Mouse (Mus musculus): Measurements from ENCODE around the gene Ccser1. TPM values are rescaled to one million over a fixed set of nuclear protein-coding genes. Genes with fewer than 3 reads are reported as not detected.
A peak's percentile ranks its signal among the peaks of the same experiment; 100 is the strongest.
"Not testable (repeated sequence)": the region's sequence is repeated elsewhere in the genome, so short reads cannot be mapped to it uniquely, and the experiment has no call there.

Gene Ccser1
- total RNA-seq, 2 experiments from 2014 or later, result 29.9 to 30.5 TPM

DNA sequence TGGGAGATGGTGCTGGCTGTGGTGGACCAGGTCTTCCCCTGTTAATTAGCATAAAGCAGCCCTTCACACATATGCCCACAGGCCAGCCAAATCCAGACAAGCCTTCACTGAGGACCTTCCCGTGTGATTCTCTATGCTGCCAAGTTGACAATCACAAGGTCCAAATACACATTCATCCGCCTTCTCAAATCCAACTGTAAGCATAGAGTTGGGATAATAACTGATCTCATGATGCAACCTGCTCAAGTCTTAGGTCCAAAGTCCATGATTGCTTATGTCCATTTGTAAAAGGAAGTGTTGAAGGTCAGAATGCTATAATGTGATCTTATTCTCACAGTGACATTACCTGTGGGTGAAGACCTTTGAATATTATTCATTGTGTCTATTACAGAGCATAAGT, 43.4 kb downstream of the Ccser1 start:
- no peak for DNase-seq (ENCODE audit: low spot score in 2 of 2)

DNA sequence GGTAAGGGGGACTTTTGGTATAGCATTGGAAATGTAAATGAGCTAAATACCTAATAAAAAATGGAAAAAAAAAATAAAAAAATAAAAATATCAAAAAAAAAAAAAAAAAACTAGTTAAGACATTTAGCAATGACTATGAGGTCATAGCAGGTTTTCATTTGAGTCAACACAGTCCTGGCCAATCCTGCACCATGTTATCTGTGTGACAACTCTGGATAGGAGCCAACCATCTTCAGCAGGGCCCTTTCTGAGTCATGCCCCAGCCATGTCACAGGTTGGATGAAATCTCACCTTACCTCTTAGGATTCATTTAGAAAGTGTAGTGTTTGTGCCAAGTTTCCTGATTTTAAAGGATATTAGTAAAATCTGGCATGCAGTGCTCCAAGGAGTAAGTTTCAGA, 45.2 kb downstream of the Ccser1 start:
- DNase-seq (ENCODE audit: low spot score in 2 of 2), result no peak

DNA sequence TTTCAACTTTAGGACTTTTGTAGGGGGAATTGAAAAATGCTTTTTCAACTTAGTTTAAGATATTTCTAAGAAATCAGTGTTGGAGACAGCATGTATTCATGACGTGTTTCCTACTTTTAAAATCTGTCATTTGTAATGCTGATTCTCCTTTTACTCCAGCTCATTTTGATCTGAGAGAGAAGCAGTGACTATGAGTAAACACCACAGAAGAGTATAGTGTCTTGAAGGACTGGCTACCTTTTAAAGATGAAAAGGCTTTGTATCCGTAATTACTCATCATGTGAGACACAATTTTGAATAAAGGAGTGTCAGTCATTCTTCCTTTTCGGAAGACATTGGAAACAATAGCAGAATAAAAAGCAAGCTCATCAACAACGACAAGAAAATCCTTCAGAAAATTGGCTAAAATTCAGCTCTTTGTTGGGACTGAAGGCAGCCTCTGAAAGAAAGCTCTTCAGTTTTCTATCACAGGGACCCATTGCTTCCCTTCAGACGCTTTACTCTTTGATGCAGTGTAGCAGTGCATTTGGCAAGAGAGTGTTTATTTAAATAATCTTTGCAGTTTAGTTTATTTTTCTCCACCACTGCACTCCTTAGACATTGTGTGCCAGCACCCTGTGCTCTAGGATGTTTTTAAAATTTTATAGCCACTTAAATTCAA, 50.1 kb downstream of the Ccser1 start:
- DNase-seq (ENCODE audit: low spot score in 2 of 2), result no peak

DNA sequence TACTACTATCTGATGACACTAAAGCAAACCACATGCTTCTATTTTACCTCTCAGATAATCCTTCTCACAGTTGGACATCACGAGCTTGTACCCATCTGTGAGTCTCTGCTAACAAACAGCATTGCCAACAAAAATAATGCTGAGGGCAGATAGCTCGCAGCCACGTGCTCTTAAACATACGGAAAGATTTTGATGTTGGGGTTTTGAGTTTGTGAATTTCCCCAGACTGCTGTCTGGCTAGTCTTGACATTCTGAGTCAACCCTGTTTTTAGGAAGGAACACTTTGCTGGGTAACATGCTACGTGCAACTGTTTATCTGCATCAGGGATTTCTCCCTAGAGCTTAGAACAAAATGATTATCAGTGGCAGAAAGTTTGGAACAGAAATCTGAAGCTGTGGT, 52.9 kb downstream of the Ccser1 start:
- DNase-seq (ENCODE audit: low spot score in 2 of 2), result no peak

DNA sequence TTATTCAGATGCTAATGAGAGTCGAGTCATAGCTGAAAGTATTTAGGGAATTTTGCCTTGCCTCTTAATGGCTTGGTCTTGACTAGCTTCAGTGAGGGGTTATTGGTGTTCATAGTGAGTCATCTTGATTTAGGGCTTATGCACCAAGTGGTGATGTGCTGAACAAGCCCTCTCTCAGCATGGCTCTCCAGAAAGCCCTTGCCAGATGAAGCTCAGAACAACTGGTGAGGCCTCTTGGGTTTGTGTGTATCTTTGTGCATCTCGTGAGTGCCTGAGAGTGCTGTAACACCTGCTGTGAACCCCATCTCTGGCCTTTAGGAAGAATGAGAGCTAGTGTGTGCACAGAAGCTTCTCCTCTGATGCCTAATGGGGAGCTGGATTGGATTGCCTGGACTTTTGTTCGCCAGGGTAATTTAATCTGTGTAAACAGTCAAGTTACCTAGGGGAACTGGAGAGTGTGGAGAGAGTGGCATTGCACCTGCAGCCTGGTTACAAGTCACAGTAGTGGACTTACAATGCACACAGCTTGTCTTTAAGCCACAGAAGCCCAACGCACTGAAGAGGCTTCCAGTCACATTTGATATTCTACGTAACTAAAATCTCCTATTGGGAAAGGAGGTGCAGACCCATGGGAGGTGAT, 53.5 kb downstream of the Ccser1 start:
- no peak for DNase-seq (ENCODE audit: low spot score in 2 of 2)

DNA sequence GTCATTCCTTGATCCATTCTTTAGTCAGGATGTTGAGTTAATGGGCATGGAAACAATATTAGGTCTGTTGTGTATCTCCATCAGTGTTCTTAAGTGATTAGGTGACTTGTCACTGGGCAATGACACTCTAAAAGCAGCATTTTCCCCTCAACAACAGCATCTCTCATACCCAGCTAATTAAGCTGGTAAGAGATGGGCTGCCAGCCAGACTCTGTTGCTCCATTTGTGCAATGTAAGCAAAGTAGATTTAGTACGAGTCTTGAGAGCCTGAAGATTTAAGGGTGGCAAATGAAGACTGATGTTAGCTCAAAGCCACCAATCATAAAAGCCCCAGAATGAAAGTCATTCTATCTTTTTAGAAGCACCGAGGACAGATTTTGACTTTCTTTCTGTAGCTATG, 60.5 kb downstream of the Ccser1 start:
- no peak for DNase-seq (ENCODE audit: low spot score in 2 of 2)

DNA sequence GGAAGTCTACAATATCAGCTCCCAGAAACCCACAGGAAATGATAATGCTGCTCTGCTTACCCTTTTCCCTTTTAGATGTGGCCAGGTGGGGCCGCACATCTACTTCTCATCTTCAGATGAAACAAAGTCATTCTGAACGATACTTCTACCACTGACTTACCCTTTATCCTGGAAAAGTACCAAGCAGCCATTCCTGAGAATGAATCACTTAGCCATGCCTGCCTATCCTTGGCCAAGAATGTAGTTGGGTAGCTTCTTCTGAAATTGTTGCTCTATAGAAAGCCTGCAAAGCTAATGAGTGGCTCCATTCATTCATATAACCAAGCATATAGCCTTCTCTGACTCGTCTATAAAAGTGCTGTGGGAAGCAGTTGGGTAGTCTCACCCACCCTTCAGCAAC, 62.4 kb downstream of the Ccser1 start:
- no peak for DNase-seq (ENCODE audit: low spot score in 2 of 2)

DNA sequence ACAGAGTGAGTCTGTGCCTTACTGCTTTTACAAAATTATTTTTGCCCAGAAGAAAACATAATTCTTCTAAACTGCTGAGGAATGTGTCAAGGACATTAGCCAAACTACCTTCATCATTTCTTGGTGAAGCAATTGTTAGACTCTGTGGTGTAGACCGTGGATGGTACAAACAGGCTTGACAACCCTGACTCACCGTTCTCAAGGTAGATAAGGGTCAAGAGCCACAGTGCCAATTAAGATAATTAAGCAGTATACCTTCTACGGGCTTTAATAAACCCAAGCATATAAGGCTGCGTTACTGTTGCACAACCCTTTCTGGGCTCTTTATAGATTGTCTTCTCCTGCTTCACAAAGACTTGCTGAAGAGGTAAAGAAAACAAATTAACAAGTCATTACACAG, 66.4 kb downstream of the Ccser1 start:
- no peak for DNase-seq (ENCODE audit: low spot score in 2 of 2)

DNA sequence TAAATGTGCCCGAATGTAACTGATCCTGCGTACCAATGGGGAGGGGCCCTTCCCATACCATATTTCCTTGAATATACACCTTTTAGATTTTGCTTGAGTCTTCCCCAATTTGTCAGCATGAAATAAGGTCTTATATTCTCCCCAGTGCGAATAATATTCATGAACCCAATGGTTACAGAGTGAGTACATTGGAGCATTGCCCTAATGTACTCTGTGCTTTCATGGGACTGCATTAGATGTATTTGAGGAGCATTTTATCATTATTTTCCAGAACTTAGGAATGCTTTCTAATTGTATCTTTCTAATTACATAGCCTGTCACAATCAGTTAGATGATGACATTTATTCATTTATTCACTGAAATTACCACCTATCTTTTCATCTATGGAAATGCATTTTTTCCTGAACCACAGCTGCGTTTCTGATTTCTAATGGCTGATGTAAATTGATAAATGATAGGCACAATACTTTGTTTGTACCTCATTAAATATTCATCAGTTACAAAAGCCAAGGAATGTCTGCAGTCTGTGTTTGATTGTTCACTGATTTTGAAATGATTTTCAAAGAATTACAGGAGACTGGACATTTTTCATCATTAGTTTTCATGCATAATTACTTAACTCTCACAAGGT, 67.8 kb downstream of the Ccser1 start:
- DNase-seq (ENCODE audit: low spot score in 2 of 2), result no peak

DNA sequence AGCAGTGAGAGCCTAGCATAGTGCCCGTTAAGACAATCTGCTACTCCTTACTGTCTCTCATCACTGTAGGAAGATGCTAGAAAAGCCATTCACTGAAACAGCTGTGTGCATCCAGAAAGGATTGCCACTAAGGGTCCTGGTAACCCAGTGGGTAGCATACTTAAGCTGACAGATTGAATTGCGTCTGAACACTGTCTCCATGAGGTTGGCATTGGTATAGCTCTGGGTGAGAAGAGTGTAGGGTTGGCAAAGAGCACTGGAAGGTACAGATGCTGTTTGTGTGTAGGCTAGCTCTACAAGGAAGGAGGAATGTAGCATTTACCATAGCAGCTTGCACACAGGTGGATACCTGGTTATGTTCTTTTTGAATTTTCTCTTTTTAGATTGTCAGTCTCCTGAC, 68.6 kb downstream of the Ccser1 start:
- peak in 1 of 2 experiments; percentile 25 for DNase-seq (ENCODE audit: low spot score in 2 of 2)

DNA sequence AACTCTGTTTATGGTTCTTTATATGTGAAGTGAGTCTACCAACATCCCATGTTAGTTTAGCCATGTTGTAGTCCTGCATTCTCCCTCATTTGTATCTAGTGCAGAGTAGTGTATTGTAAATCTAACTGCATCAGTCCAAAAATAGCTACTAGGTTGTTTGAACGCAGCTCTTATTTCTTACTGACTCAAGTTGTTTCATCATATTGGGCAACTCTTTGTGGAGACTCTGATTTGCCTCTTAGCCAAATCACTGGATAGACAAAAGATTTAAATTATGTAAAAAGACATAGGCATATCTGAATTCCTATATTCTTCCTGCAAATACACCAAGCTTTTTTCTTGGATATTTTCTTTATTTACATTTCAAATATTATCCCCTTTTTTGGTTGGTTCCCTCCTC, 71.1 kb downstream of the Ccser1 start:
- no peak for DNase-seq (ENCODE audit: low spot score in 2 of 2)

DNA sequence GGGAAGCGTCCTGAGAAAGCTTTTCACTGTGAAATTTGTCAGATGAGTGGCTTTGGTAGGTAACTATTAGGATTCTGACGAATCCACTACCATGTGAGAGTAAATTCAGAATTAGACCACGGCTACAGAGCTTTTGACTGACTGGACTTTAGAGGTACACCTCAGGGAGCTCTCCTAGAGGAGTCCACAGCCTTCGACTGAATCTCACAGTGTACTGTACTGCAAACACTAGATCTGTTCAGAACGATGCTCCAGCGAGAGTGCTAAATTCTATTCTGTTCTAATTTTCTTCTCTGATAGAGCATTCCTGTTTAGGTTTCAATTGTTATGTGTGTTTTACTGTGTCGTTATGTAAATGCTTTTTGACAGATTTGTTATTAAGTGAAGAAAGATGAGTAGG, 72.8 kb downstream of the Ccser1 start:
- DNase-seq (ENCODE audit: low spot score in 2 of 2), result no peak

DNA sequence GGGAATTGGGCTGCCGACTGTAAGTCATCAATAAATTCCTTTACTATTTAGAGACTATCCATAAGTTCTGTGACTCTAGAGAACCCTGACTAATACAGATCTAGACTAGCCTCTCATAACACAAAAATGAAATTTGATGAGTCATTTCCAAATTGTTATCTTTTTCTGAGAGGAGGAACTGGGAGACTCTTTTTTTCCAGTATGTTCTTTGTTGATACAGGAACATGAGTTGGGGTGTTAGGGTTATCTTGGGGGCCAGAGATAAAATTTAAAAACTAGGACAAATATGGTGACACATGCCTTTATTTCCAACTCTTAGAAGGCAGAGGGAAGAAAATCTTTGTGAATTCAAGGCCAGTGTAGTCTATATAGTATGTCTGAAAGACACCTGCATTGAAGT, 75.8 kb downstream of the Ccser1 start:
- DNase-seq (ENCODE audit: low spot score in 2 of 2), result not testable (repeated sequence)

DNA sequence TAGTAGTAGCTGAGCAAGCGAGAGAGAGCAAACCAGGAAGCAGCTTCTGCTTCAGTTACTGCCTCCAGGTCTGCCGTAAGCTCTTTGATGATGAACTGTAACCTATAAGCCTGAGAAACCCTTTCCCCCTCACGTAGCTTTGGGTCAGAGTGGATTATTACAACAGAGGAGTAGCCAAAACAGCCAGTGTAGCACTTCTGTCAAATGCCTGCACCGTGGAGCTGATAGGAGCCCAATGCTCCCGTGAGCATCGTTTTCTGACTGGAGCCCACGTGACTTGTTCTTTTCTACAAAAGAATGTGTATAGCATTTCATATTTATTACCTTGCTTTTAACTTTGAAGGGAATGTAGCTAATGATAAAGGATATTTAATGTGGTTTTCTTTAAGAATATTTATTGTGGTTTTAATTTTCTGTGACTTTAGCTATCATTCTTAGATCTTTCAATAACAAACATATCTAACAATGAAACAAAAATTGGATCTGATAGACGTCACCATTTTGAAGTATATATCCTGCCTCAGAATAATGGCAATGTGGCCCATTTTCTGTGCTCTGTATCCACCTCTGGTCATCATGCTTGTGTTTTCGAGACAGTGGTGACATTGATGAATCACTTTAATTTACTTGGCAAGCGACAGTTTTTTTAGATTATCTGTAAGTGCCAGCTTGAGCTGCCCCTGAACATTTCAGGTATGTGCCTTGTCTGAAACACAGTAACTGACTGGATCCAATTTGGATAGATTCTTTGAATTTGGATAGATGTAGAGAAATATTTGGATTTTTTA, 78.9 kb downstream of the Ccser1 start:
- DNase-seq (ENCODE audit: low spot score in 2 of 2), result no peak

DNA sequence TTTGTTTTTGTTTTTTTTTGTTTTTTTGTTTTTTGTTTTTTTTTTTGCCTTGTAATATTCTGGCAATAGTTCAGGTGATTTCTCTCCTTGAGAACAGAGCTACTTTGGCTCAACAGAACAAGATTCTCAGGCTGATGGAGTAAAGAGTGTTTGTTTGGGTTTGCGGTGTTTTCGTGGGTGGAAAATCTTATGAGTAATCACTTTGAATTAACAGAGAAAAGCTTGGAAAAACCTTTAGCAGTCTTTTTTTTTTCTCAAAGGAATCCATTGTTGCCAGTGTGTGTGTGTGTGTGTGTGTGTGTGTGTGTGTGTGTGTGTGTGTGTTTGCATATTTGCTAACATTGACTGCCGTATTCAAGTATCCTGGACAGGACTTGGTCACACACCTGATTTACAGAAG, 81.3 kb downstream of the Ccser1 start:
- DNase-seq (ENCODE audit: low spot score in 2 of 2), result no peak

DNA sequence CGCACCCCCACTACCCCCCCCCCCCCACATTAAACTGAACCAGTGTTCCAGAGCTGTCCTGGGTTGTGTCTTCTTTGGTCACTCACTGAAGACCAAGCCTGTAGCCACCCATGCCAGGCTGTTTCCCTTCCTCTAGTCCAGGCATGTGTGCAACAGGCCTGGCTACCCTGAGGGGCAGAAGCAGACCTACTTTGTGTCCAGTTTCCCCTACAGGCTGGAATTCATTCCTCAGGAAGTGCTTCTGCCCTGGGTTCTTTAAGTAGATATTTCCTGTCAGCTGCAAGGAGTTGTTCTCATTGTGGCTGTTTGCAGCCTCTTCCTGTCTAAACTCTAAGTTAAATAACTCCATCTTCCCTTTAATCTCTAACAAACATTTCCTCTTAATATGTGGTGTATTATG, 82.3 kb downstream of the Ccser1 start:
- DNase-seq (ENCODE audit: low spot score in 2 of 2), result no peak

DNA sequence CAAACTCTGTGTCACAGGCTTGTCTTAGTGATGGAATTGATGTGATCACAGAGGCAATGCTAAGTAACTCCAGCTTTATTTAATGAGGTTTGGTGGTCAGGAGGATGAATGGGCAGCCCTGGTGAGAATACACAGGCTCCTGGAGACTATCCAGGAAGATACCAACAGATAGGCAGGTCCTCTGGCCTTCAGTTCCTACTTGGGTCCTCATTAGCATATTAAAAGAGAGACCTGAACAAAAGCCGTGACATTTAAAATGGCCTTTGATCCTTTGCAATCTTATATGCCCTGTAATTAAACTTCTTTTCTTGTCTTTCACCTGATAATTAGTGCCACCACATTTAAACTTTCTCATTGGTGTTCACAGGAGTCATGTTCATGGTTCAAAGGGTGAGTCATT, 83.2 kb downstream of the Ccser1 start:
- DNase-seq (ENCODE audit: low spot score in 2 of 2), result no peak

DNA sequence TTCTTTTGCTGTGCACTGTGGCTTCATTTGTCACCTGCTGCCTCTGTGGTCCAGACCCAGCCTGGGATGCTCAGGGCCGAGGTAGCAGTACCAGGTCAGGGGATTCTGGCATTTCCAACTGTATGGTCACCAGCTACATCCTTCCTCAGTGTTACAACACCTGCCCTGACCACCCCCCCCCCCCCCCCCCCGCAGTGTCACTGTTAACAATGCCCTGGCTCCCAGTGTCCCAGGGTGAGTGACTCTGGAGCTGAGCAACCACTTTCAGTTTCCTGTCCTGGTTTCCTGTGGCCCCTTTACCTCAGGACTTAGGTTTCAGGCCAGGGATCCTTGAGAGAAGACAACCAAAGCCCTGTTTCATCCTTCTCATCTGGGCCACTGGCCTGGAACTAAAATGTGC, 90.9 kb downstream of the Ccser1 start:
- no peak for DNase-seq (ENCODE audit: low spot score in 2 of 2)

DNA sequence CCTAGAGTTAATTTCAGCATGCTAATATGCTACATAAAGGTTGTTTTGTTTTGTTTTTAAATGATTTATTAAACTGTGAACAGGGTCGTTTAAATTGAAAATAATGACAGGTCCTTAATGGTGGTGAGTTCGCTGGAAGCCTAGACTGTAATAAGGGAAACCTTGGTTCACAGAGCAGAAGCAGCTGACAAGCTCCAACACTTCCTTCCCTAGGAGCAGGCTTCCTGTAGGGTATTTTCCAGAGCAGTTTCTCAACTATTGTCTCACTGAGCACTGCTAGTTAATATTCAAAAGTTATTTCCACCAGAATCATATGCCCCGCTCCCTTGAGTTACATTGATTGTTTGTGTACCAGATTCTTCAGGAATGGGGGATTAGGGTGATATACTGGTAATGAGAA, 93.3 kb downstream of the Ccser1 start:
- no peak for DNase-seq (ENCODE audit: low spot score in 2 of 2)

DNA sequence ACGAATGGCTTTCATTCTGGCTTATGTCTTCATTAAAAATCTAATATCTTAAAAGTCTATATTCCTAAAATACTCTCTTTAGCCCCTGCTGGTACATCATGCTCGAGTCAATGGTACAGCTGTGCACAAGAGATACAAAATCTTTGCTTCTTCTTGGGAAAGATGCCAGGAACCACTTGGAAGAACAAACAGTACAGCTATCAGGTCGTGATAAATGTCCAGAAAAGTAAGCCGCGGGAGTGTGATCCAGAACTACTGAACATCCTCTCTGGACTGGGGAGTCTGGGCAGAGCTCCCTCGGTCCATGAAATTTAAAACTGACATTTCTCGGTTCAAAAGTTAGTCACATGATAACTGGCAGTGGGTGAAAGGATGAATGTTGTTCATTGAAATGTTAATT, 99.4 kb downstream of the Ccser1 start:
- no peak for DNase-seq (ENCODE audit: low spot score in 2 of 2)

DNA sequence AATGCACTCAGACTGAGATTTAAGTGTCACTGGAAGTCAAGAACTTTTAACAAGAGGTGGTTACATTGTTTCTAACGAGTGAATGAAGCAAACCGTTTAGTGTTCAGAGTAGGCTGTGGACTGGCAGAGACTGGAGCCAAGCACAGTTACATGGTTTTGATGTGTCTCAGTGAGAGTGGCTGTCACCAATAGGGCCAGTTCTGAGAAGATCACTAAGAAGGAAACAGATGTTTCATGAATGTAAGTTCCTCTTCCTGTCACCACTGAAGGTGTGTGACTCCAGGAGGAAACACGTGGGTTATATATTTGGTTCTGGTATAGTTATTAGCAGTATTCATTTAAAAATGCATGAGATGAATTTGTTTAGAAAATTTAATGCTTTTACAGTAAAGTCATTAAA, 112.8 kb downstream of the Ccser1 start:
- no peak for DNase-seq (ENCODE audit: low spot score in 2 of 2)

DNA sequence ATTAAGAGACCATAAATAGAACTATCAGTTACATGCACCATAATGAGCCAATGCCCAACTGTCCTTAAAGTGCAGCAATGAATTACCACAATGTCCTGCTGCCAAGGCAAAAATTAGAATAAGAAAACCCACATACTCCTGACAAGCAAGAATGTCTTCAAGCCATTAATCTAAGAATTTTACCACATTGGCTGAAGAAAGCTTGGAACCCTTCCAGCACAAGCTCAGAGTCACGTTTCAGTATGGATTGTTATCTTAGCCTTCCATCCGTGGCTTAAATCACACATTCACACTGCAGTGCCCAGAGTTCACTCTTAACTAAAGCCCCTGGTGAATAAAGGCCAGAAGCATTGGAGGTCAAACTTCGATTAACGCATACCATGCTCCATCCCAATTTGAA, 115.4 kb downstream of the Ccser1 start:
- DNase-seq (ENCODE audit: low spot score in 2 of 2), result no peak
